Mouse (Mus musculus) myocyte (in vitro differentiated cells): ENCODE measurements around the gene Csnk1e.
A peak's percentile ranks its signal among the peaks of the same experiment; 100 is the strongest.

Experiments used
- CEBPB ChIP-seq: IDR thresholded peaks from 2 replicates; pipeline ENCODE4 v1.6.1; 2011; ENCODE audit warnings: mild to moderate bottlenecking, moderate library complexity; ENCODE audit not compliant: poor library complexity, insufficient read depth, severe bottlenecking
- E2F4 ChIP-seq: IDR thresholded peaks from one replicate; pipeline ENCODE4 v1.6.1; 2011; ENCODE audit warnings: mild to moderate bottlenecking, control low read depth, moderate library complexity; ENCODE audit not compliant: insufficient read depth
- MAX ChIP-seq: IDR thresholded peaks from one replicate; pipeline ENCODE4 v1.6.1; 2011; ENCODE audit warnings: low read depth, mild to moderate bottlenecking, control low read depth
- MYOD1 ChIP-seq, 3 experiments: IDR thresholded peaks; one replicate each; pipeline ENCODE4 v1.6.1; 2011; ENCODE audit warnings: control low read depth in 2 of 3, low read depth in 2 of 3, mild to moderate bottlenecking in 2 of 3, moderate library complexity in 1 of 3; ENCODE audit not compliant: insufficient read length in 2 of 3, control insufficient read depth in 1 of 3
- MYOG ChIP-seq, 3 experiments: IDR thresholded peaks; one replicate each; pipeline ENCODE4 v1.6.1; 2011; ENCODE audit warnings: control low read depth in 2 of 3, low read depth in 2 of 3, mild to moderate bottlenecking in 2 of 3; ENCODE audit not compliant: insufficient read length in 2 of 3, control insufficient read depth in 1 of 3, insufficient read depth in 1 of 3
- POLR2A ChIP-seq: IDR thresholded peaks from one replicate; pipeline ENCODE4 v1.6.1; 2011; ENCODE audit warnings: low read depth, mild to moderate bottlenecking, control low read depth, moderate library complexity; ENCODE audit not compliant: insufficient read length
- TCF12 ChIP-seq: IDR thresholded peaks from one replicate; pipeline ENCODE4 v1.6.1; 2011; ENCODE audit warnings: mild to moderate bottlenecking, control low read depth; ENCODE audit not compliant: poor library complexity, insufficient read depth, severe bottlenecking
- USF1 ChIP-seq: IDR thresholded peaks from one replicate; pipeline ENCODE4 v1.6.1; 2011; ENCODE audit warnings: low read depth, mild to moderate bottlenecking, control low read depth, moderate library complexity

DNA sequence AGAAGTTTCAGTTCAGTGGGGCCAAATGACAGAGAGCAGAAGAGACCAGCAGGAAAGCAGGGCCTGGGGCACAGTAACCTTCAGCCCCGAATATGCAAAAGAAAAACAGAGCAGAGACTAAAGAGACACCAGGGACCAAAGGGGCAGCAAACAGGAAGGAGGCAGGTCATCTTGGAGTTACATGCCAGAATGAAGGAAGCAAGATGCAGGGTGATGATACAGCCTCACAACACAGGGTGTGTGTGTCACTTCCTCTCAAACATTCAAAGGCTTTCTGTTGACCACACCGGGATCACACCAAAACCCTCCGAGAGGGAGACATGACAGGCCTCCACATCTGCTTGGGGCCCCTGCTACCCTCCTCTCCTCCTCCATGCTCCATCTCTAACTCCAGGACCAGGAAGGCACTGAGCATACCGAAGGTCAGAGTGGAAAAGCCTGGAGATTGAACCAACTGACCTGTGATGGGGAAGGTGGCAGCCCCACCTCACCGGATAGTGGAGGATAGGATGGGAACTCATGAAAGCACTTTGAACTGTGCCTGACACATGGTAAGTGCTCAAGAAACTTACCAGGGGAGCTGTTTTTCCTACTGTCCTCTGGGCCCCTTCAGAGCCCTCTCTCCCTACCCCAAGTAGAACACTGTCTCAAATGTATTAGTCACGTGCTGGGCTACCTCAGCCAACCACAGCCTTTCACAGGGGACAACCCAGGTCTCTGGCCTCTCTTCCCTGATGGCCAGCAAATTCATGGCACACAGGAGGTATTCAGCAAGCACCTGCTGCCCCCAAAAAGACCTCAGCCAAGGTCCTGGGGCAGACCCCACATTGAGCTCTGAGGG, 55.0 kb downstream of the Csnk1e start:
- peak; percentile 84 for TF ChIP-seq USF1
- no peak for TF ChIP-seq POLR2A
- no peak for TF ChIP-seq MYOD1 (IDR thresholded peaks at IDR 0.05; ENCODE audit: control insufficient read depth in 1 of 3, insufficient read length in 2 of 3, low read depth in 2 of 3)
- TF ChIP-seq MAX, result no peak
- no peak for TF ChIP-seq E2F4
- TF ChIP-seq MYOG (IDR thresholded peaks at IDR 0.05; ENCODE audit: control insufficient read depth in 1 of 3, insufficient read depth in 1 of 3, insufficient read length in 2 of 3, low read depth in 2 of 3), result no peak
- no peak for TF ChIP-seq TCF12
- TF ChIP-seq CEBPB, result no peak
